14 mouse cellular contexts compared by ENCODE assay signal in genomic region chr8:57540951-57541350, GRCm38 (mm10). TPM values are rescaled to one million over a fixed set of nuclear protein-coding genes. Genes with fewer than 3 reads are reported as not detected.
DNase-seq lines count a peak whose midpoint lies in the region; ATAC-seq and TF ChIP-seq lines count a peak whose summit lies in the region.
"Had no signal": no experiment of that assay in that cellular context is flagged by ENCODE, and none has a peak within 500 bp of the region (broad histone marks: within the 10 kb centered on the region; RNA-seq: fewer than 3 reads in every experiment).

No protein-coding gene starts in this region.

- no peaks in the 10 kb centered on the region for H3K27me3 ChIP-seq in forebrain, embryonic 15.5 days
- H3K27me3 ChIP-seq in forebrain, embryonic 13.5 days = no peaks in the 10 kb centered on the region
- H3K27me3 ChIP-seq in stomach, postnatal 0 days (ENCODE audit: control insufficient read depth, insufficient read depth, low read length) = no peaks in the 10 kb centered on the region
- H3K27me3 ChIP-seq: heart, embryonic 15.5 days; hindbrain, embryonic 13.5 days; intestine, embryonic 15.5 days had no signal

- no peak for TF ChIP-seq POLR2A in bone marrow macrophage, adult 2 months (IDR thresholded peaks at IDR 0.05; ENCODE audit: borderline replicate concordance, low read depth, low read length)

- no peak overlapping the region for H3K27ac ChIP-seq in forebrain, embryonic 15.5 days (replicated peaks)
- H3K27ac ChIP-seq in forebrain, embryonic 13.5 days = no peak overlapping the region
- peak overlapping the region; percentile 93 for H3K27ac ChIP-seq in bone marrow macrophage, adult 2 months (ENCODE audit: insufficient read depth, low read depth, low read length)
- H3K27ac ChIP-seq in stomach, postnatal 0 days (replicated peaks) = 0 out of 2 replicates have a peak overlapping the region, but pooled peaks have one; percentile 13
- H3K27ac ChIP-seq: forebrain, embryonic 10.5 days; heart, adult 2 months; heart, embryonic 15.5 days; hindbrain, embryonic 10.5 days; hindbrain, embryonic 13.5 days; intestine, embryonic 15.5 days had no signal

- WGBS in forebrain, embryonic 15.5 days = 95% methylated on average over 11 of the region's 11 CpGs
- WGBS in forebrain, embryonic 13.5 days = 95% methylated on average over 11 of the region's 11 CpGs
- 58% methylated on average over 11 of the region's 11 CpGs for WGBS in stomach, postnatal 0 days

- no peak overlapping the region for H3K4me2 ChIP-seq in forebrain, embryonic 15.5 days (replicated peaks)
- no peak overlapping the region for H3K4me2 ChIP-seq in forebrain, embryonic 13.5 days
- H3K4me2 ChIP-seq in stomach, postnatal 0 days (replicated peaks; ENCODE audit: low read depth) = no peak overlapping the region
- H3K4me2 ChIP-seq: heart, embryonic 11.5 days; heart, embryonic 15.5 days; hindbrain, embryonic 13.5 days; intestine, embryonic 15.5 days had no signal

- intact Hi-C loops in left cerebral cortex, postnatal 36 days (cut with DNase I) = loop anchor here (1.0 kb wide), 1 partner anchor 259 kb away; no protein-coding TSS in a partner anchor

- H3K4me3 ChIP-seq in forebrain, embryonic 15.5 days = no peak overlapping the region
- no peak overlapping the region for H3K4me3 ChIP-seq in forebrain, embryonic 13.5 days
- H3K4me3 ChIP-seq in bone marrow macrophage, adult 2 months (ENCODE audit: insufficient read depth, low read length) = peak overlapping the region; percentile 45
- no peak overlapping the region for H3K4me3 ChIP-seq in stomach, postnatal 0 days (ENCODE audit: low read depth, low read length)
- H3K4me3 ChIP-seq: forebrain, embryonic 10.5 days; heart, adult 2 months; heart, embryonic 15.5 days; hindbrain, embryonic 10.5 days; hindbrain, embryonic 13.5 days; intestine, embryonic 15.5 days had no signal

- no peaks in the 10 kb centered on the region for H3K4me1 ChIP-seq in forebrain, embryonic 15.5 days
- no peaks in the 10 kb centered on the region for H3K4me1 ChIP-seq in forebrain, embryonic 13.5 days
- peaks cover 24% of the 10 kb centered on the region for H3K4me1 ChIP-seq in bone marrow macrophage, adult 2 months (ENCODE audit: control insufficient read depth, insufficient read depth, low read length)
- H3K4me1 ChIP-seq in stomach, postnatal 0 days (replicated peaks; ENCODE audit: control insufficient read depth, insufficient read depth) = no peaks in the 10 kb centered on the region
- H3K4me1 ChIP-seq: forebrain, embryonic 10.5 days; heart, embryonic 15.5 days; hindbrain, embryonic 13.5 days; intestine, embryonic 15.5 days had no signal

- H3K9ac ChIP-seq in forebrain, embryonic 15.5 days (replicated peaks) = no peak overlapping the region
- H3K9ac ChIP-seq in forebrain, embryonic 13.5 days = no peak overlapping the region
- H3K9ac ChIP-seq in stomach, postnatal 0 days (ENCODE audit: low read length) = no peak overlapping the region
- H3K9ac ChIP-seq: heart, embryonic 15.5 days; hindbrain, embryonic 13.5 days; intestine, embryonic 15.5 days had no signal

- no peaks in the 10 kb centered on the region; the same call in 1 of the 2 replicates for H3K36me3 ChIP-seq in forebrain, embryonic 15.5 days
- peaks cover 7% of the 10 kb centered on the region for H3K36me3 ChIP-seq in forebrain, embryonic 13.5 days (ENCODE audit: poor library complexity, severe bottlenecking)
- peaks cover 1% of the 10 kb centered on the region; the same call in 1 of the 2 replicates for H3K36me3 ChIP-seq in stomach, postnatal 0 days (ENCODE audit: control insufficient read depth, insufficient read depth, low read length)

- ATAC-seq in forebrain, embryonic 15.5 days (replicated peaks) = peak; percentile 15; the same call in 1 of the 2 replicates
- no peak for ATAC-seq in forebrain, embryonic 13.5 days
- no peak for ATAC-seq in stomach, postnatal 0 days (ENCODE audit: low FRiP score, low TSS enrichment)

- H3K9me3 ChIP-seq in forebrain, embryonic 15.5 days = no peaks in the 10 kb centered on the region
- no peaks in the 10 kb centered on the region for H3K9me3 ChIP-seq in forebrain, embryonic 13.5 days (replicated peaks)
- H3K9me3 ChIP-seq in stomach, postnatal 0 days (ENCODE audit: control insufficient read depth, low read length) = no peaks in the 10 kb centered on the region
- H3K9me3 ChIP-seq: forebrain, embryonic 10.5 days; heart, embryonic 15.5 days; hindbrain, embryonic 10.5 days; hindbrain, embryonic 13.5 days; intestine, embryonic 15.5 days had no signal

- TF ChIP-seq EP300 in stomach, postnatal 0 days (optimal IDR thresholded peaks at IDR 0.05) = no peak

- no peak for TF ChIP-seq CTCF in bone marrow macrophage, adult 2 months (IDR thresholded peaks at IDR 0.05; ENCODE audit: low read depth, low read length)
- no peak for TF ChIP-seq CTCF in stomach, postnatal 0 days (IDR thresholded peaks at IDR 0.05; ENCODE audit: low read depth)

- peak; percentile 55 for DNase-seq in A20 (ENCODE audit: low read depth, low spot score)
- no peak for DNase-seq in stomach, postnatal 0 days (ENCODE audit: low spot score)
- DNase-seq in left cerebral cortex, postnatal 36 days (ENCODE audit: low spot score in 2 of 2) = no peak
- DNase-seq in gastrocnemius, adult 8-10 months (ENCODE audit: low spot score in 2 of 2) = no peak

RNA-seq across cellular contexts. Expression of gene Hmgb2, which starts 29.2 kb away (rescaled TPM):
- 225 and 249 TPM in 2 replicates for polyA plus RNA-seq in forebrain, embryonic 15.5 days (2015; fragmentation: Nextera tagmentation; extraction: Ambion mirVana)
- 482 and 552 TPM in 2 replicates for polyA plus RNA-seq in forebrain, embryonic 13.5 days (2015; fragmentation: Nextera tagmentation; extraction: Ambion mirVana)
- 55.6 and 95.1 TPM in 2 replicates for polyA plus RNA-seq in bone marrow macrophage, adult 2 months (2012; ENCODE audit: insufficient read depth, insufficient read length, missing spikeins)
- 158 and 220 TPM in 2 replicates for polyA plus RNA-seq in stomach, postnatal 0 days (2015; fragmentation: Nextera tagmentation; extraction: Ambion mirVana)
- 1 to 10 TPM; 4.3 to 6.7 TPM for total RNA-seq in left cerebral cortex, postnatal 36 days (2021)
- 1 to 10 TPM; 2.5 to 6.5 (median 4.8) TPM for total RNA-seq in gastrocnemius, adult 8-10 months (2022)

RNA-seq across cellular contexts. Expression of gene Sap30, which starts 53.3 kb away (rescaled TPM):
- polyA plus RNA-seq in forebrain, embryonic 15.5 days (2015; fragmentation: Nextera tagmentation; extraction: Ambion mirVana) = 78.6 and 81.8 TPM in 2 replicates
- 96.4 and 106 TPM in 2 replicates for polyA plus RNA-seq in forebrain, embryonic 13.5 days (2015; fragmentation: Nextera tagmentation; extraction: Ambion mirVana)
- polyA plus RNA-seq in bone marrow macrophage, adult 2 months (2012; ENCODE audit: insufficient read depth, insufficient read length, missing spikeins) = 47.8 and 50.9 TPM in 2 replicates
- polyA plus RNA-seq in stomach, postnatal 0 days (2015; fragmentation: Nextera tagmentation; extraction: Ambion mirVana) = 23.8 and 28.6 TPM in 2 replicates
- 10 to 100 TPM in 1 of 2 experiments, 1 to 10 TPM in 1; 8.9 to 12.0 TPM for total RNA-seq in left cerebral cortex, postnatal 36 days (2021)
- 10 to 100 TPM in 3 of 4 experiments, 1 to 10 TPM in 1; 8.7 to 11.0 (median 10.6) TPM for total RNA-seq in gastrocnemius, adult 8-10 months (2022)

Comparison
In these comparisons a context has a peak if more than half of its experiments do, and no peak if none do; other contexts are left out.
1. H3K27ac ChIP-seq: peak in bone marrow macrophage, adult 2 months (single experiment) and stomach, postnatal 0 days (single experiment); none in forebrain, embryonic 15.5 days (single experiment) and forebrain, embryonic 13.5 days (single experiment).